Mouse (Mus musculus) embryonic facial prominence, embryonic 13.5 days (tissue): ENCODE measurements at regions not wholly inside any gene's neighbourhood (a gene's known extent, or its start where the extent isn't known, plus 50 kb on each side); places are given as distances from the start of the nearest gene placed in this dataset.

Source experiments
- ATAC-seq: fragments of 200-750 bp; cut with Nextera tagmentation; 2 replicates; pipeline ENCODE4 v1.8.0; 2017; ENCODE audit warnings: low read depth; ENCODE audit not compliant: insufficient number of reproducible peaks, insufficient read depth, low FRiP score, low TSS enrichment
- H3K27ac ChIP-seq: fragments of 300-500 bp; sonication (generic); 2 replicates; pipeline ENCODE4 v1.5.1; 2015; ENCODE audit warnings: moderate library complexity, mild to moderate bottlenecking, inconsistent platforms
- H3K27me3 ChIP-seq: fragments of 300-500 bp; sonication (generic); 2 replicates; pipeline ENCODE4 v1.6.1; 2015; ENCODE audit warnings: mild to moderate bottlenecking, inconsistent platforms
- H3K36me3 ChIP-seq: fragments of 300-500 bp; sonication (generic); 2 replicates; pipeline ENCODE4 v1.6.1; 2015; ENCODE audit warnings: mild to moderate bottlenecking, inconsistent platforms
- H3K4me1 ChIP-seq: fragments of 300-500 bp; sonication (generic); 2 replicates; pipeline ENCODE4 v1.6.1; 2015; ENCODE audit warnings: inconsistent platforms
- H3K4me2 ChIP-seq: fragments of 300-500 bp; sonication (generic); 2 replicates; pipeline ENCODE4 v1.6.1; 2015; ENCODE audit warnings: moderate library complexity, mild to moderate bottlenecking, inconsistent platforms
- H3K4me3 ChIP-seq: fragments of 300-500 bp; sonication (generic); 2 replicates; pipeline ENCODE4 v1.5.1; 2015; ENCODE audit warnings: mild to moderate bottlenecking, inconsistent platforms
- H3K9ac ChIP-seq: fragments of 300-500 bp; sonication (generic); 2 replicates; pipeline ENCODE4 v1.6.1; 2015; ENCODE audit warnings: mild to moderate bottlenecking, inconsistent platforms
- H3K9me3 ChIP-seq: fragments of 300-500 bp; sonication (generic); 2 replicates; pipeline ENCODE4 v1.6.1; 2016; ENCODE audit warnings: inconsistent platforms
- WGBS: fragments of 180-500 bp; shearing (Covaris S2); methylation state at CpG from one replicate; pipeline ENCODE4 v1.1.7; 2015; ENCODE audit warnings: mixed read lengths; 5-methylcytosine and 5-hydroxymethylcytosine counted together

- H3K27me3 ChIP-seq, result no peaks in the 10 kb centered on the region
- no peak overlapping the region for H3K4me3 ChIP-seq
- no peak for ATAC-seq
- H3K9me3 ChIP-seq, result no peaks in the 10 kb centered on the region
- no peaks in the 10 kb centered on the region for H3K4me1 ChIP-seq
- 69% methylated on average over 4 of the region's 4 CpGs for WGBS
- no peak overlapping the region for H3K9ac ChIP-seq
- no peaks in the 10 kb centered on the region for H3K36me3 ChIP-seq
- H3K27ac ChIP-seq, result no peak overlapping the region
- H3K4me2 ChIP-seq, result no peak overlapping the region
Observed at GRCm38 (mm10) chr14:73435839-73436238, 50.8 kb upstream of the Itm2b start.
